Mouse (Mus musculus): ENCODE results near the gene Cbx8. TPM values are rescaled to one million over a fixed set of nuclear protein-coding genes. Genes with fewer than 3 reads are reported as not detected.

Cbx8 gene
- total RNA-seq, 2 experiments from 2014 or later, result 2.3 to 4.7 TPM

DNA sequence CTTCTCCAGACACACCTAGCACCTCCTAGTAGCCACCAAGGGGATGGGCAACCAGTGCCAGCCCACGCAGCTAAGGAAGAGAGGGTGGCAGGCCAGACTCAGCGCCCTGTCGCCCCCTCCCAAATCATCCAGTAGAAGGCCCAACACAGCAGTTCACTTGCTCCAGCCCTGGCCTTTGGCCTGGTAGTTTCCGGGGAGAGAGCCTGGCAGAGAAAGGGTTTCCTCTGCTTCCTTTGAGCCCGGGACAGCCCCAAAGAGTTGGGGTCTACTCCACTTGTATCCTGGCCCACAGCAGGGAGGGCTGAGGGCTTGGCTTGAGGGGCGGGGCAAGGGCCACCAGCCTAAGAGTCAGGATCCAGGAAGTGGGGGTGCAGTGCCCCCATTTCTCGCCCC lies 38.7 kb upstream of the Cbx8 start:
- no peak for DNase-seq

DNA sequence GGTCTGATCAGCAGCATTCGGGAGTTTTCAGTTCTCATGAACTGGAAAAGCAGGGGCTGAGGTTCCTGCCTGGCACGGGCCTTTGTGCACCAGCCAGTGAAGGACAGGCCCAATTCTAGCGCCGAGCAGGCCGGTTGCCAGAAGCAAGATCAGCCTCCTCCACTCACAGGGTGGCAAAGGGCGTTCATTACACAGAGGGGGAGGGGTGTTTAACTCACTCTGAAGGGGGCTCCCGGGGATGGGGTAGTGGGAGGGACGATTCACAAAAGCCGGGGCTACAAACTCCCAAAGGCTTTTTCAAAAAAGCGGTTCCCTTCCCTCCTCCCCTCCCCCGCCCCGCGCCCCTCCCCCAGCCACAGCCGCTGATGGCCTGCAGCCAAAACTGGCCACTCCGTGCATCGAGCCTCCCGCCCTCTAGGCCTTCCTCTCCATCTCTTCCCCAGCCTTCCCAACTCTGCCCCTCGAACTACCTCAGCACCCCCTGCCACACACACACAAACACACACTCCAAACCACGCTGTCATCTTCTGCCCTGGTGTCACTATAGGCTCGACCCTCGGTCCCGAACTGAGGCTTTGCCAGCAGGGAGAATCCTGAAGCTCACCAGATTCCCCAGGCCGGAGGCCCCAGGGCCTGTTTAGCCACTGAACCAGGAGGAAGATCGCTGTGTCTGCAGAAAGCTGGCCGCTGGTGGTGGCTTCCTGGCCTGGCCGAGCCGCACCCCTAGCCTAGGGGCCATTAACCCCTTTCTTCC lies 38.1 kb upstream of the Cbx8 start:
- no peak for DNase-seq

DNA sequence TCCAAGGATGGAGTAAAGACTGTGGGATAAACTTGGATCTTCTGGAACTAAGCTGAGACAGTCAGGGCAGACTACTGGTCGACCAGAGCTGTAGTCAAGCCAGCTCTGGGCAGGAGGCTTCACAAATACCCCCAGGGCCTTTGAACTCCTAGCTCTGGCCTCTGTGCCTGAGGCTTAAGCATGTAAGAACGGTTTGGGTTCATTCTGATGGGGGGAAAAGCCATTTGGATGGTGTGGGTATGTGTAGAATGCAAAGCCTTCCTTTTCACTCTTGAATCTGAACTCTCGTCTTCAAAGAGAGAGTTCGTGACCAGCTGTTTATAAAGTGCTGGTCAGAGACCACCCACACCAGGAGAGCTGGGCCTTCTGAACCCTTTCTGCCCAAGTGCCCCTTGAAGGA lies 37.0 kb upstream of the Cbx8 start:
- DNase-seq, result no peak

DNA sequence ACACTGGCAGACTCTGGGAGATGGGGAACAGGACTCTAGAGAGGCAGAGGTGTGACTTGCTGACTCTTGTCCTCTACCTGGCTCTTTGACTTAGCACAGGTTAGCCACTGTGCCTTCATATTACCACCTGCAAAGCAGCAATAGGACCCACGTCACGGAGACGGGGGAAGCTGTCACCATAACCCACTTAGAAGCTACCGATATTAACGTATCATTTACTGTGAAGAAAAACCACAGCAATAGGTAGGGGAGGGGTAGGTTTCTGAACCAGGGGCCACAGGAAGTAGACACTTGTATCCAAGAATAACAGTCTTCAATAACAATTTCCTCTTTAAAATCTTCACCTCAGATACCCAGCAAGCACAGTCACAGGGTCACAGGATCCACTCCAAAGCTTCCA lies 35.0 kb upstream of the Cbx8 start:
- DNase-seq, result no peak

DNA sequence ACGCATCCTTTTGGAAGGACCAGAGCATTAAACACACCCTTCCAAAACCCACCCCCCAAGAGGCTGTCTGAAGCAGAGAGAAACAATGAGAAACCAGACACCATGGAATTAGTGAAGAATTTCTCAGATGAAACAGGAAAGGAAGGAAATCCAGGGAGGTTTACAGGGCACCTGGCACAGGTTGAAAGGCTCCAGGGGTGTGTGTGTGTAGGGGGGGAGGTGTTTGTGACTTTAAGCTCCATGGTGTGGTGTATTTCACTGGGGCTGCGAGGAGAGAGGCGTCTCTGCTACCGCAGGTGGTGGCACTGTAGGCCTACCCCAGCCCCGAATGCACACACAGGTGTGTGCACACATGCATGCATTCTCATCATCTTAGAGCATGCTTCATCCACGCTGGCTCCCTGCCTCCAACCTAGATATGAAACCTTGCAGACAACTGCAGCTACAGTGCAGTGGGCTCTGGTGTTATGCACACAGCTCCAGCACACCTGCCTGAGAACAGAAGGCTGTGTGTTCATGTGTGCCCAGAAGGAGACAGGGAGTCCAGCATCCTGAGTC lies 33.2 kb upstream of the Cbx8 start:
- no peak for DNase-seq

DNA sequence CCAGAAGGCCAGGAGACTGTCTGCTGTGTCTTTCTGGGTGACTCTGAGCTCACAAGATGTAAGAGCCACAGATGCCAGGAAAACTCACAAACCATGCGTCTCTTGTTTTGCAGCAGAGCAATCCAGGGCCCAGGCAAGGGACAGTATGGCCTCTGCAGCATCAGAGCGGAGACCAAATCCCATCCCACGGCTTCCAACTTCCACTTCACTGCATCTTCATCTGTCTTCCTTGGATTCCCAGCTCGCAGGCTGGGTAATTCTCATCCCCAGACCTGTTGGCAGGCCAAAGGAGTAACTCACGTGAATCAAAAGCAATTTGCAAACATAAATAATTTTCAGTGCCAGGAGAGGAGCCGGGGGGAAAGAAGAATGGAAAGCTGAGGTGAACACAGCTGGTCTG lies 32.2 kb upstream of the Cbx8 start:
- DNase-seq, result no peak

DNA sequence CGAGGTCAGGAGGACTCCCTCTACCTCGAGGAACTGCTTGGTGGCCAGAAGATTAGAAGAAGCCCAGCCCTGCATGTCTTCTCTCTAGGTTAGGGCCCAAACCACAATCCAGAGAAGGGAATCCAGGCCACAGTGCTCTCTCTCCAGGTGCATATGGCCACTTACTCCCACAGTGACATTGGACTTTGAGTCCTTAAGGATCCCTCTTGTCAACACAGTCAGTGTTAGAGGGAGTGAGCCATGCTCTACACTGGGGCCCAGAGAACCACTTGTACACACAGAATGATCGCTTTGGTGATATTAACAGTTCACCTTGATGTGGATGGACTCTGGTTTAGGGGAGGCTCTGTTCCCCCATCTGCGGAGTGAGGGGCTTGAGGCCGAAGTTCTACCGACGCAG lies 31.5 kb upstream of the Cbx8 start:
- no peak for DNase-seq

DNA sequence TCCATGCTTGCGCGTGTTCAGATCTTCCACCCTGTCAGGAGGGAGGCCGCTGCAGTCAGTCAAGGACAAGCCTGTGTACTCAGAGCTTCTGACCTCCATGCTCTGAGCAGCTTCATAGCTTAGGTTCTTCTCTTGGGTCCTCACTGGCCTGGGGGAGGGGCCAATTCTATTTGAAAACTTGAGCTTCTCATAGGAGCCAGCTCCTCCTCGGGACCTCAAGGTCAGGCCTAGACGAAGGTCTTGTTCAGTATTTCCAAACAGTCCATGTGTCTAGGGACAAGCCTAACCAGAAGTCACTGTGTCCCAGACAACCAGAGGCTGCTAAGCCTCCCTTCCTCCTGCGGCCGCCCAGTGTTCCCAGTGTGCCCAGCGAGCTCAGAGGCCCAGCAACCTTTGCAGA lies 26.1 kb upstream of the Cbx8 start:
- DNase-seq, result no peak

DNA sequence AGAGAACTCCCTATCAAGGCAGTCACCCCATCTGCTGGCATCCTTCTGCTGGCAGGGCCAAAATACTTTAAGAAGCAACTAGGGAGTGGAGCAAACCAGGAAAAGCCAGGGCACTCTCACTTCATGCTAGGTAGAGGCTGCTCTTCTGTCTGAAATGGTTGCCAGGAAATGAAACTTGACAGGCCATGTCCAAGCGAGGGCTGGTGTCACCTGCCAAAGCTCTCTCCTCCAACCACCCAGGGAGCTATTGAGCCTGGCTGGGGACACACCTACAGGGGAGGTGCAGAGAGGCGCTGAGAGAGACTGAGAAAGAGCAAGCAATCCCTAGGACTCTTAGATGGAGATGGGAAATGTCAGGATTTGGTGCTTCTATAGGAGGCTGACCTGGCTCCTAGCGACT lies 18.5 kb upstream of the Cbx8 start:
- no peak for DNase-seq

DNA sequence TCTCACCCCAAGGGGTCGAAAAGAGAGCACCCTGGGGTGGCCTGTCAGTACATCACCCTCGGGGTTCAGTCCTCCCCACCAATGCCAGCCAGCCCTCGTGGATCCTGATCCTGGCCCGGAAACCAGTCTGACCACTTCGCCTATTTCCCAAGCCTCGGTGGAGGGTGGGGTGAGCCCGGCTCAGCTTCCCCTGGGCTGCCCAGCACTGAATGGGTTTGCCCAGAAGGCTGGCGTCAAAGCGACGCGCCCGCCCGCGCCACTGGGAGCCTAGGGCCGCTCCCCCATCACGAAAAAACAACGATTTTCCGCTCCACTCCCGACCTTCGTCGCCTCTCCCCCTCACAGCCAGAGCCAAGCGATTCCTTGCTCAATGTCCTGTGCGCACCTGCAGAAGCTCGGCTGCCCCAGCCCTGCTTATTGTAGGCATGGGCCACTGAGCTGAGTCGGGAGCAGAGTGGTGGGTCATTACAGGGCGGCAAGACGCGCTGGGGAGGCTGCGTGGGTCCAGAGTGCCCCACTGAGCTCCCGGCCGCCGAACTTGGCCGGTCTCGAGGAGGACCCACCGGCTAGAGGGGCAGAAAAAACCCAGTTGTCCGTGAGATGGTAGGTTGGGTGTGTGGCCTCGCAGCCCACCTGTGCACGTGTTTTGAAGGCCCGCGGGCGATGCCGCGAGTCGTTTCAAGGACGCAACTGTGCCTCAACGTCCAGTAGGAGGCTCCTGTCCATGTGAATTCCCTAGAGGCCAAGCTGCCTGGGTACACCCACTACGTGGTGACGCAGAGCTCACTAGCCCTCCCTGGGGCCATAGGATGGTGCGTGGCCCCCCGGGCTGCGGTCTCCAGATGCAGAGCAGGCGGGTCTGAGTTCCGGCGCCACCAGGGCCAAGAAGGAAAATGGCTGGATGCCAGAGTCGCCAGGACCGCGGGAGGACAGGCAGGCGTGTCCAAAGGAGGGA lies 17.5 kb upstream of the Cbx8 start:
- no peak for DNase-seq

DNA sequence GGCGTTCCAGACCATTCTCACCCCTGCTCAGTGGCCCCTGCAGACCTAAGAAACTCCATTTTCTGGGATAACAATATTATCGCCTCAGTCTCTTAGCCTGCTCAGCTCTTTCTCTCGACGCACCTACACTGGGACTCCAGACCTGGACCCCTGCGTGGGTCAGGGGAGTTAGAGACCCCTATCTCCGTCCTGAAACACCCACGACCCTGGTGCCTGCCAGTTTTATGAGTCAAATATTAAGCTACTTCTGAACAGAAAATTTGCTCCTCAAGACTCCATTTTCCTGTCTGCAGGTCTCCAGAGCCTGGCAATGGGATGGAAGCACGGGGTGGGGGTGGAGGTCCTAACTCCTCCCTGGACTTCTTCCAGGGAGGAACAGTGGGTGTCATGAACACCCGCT lies 16.5 kb upstream of the Cbx8 start:
- DNase-seq, result no peak

DNA sequence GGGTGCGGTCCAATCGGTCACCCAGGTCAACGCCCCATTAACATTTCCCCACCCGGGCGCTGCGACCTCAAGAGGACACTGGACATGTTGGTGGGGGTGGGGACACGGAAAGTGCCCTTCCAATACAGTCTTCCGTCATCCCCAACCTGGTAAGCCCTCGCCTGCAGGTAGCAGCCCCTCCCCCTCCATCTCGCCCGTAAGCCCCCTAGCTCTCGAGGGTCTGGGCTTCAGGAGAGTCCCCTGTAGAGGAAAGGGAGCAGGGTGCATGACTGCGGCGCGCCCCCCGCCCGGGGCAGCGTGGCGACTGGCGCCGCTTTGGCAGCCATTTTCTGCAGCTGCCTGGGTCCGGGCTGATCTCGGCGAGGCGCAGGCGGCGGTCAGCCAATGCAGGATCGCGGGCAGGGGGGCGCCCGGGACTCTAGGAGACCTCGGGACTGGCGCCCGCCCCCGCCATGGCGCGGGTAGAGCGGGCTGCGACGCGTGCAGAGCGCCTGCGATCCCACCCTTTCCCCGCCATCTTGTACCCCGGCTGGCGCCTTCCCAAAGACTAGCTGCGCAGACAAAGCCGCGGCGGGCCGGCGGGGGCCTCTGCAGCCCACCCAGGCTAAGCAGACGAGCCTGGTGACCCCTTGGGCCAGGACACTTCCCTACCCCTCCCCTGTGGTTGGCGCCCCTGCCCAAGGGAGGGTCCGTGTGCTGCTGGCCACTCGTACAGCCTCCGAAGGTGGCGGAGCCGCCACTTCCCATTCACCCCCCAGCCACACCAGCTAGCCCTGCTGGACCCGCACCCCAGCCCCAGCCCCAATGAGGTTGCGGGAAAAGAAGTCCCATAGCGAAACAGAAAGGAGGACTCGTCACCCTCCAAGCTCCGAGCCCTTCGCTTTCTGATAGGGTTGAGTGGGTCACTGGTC lies 15.8 kb upstream of the Cbx8 start:
- peak; percentile 55 for DNase-seq

DNA sequence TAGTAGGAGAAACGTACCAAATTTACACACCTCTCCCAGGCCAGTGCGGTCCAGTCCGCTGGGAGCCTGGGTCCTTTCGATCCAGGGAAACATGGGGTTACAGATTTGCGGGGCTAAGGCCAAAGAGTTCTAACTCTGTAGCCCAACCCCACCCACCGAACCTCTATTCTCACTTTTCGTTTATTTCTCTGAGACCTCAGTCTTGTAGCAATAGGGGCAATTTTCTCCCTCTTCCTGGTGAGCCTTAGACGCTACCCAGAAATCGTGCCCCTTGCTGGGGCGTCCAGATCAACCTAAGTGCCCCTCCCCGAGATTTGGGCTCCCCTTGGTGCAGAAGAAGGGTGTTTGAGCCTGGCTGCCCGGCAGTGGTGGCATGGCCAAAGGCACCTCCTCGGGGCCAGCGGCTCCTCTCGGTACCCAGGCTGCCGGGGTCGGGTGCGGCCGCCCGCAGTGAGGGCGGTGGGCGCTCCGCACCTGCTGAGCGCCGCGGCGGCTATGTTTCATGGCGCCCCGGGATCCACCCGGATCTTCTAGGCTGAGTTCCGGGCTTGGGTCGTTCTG lies 14.9 kb upstream of the Cbx8 start:
- no peak for DNase-seq

DNA sequence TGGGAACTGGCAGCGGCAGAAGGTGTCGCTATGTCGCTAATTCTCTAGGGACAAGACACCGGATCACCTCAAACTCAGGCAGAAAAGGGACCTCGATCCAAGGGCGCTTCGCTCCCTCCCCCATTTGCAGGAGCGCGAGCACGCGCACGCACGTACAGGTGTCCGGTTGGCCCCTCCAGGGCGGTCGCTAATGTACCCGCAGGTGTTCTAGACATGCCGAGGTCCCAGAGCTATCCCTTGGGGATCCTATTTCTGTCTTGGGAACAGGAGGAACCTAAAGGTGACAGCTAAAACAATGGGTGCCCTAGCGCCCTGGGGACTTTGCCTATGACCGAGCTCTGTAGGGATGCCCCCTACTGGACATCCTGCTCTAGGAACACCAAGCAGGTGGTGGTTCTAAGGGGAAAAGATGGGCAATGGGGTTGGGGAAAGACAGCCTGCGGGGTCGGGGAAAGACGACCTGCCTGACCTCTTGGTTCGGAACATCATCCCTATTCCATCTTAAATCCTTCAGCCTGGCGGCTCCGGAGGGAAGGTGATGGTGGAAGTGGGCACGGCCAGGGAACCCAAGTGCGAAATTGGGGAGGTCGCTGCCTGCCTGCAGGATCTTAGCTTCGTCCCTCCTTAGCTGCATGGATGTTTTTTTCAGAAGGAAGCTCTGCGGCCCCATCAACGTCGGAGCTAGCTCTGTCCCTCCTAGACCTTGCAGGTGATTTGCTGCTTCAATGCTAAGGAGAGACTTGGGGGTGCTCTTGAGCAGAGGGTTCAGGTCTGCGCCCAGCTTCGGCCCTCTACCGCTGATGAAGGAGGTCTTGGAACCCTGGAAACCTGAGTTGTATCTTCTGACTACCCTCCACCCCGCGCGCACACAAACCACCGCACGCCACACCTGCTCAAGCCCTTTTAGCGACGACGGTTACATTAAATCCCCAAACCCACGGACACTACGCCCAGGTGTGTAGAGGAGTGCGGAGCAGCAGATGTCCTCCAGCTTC lies 13.9 kb upstream of the Cbx8 start:
- no peak for DNase-seq

DNA sequence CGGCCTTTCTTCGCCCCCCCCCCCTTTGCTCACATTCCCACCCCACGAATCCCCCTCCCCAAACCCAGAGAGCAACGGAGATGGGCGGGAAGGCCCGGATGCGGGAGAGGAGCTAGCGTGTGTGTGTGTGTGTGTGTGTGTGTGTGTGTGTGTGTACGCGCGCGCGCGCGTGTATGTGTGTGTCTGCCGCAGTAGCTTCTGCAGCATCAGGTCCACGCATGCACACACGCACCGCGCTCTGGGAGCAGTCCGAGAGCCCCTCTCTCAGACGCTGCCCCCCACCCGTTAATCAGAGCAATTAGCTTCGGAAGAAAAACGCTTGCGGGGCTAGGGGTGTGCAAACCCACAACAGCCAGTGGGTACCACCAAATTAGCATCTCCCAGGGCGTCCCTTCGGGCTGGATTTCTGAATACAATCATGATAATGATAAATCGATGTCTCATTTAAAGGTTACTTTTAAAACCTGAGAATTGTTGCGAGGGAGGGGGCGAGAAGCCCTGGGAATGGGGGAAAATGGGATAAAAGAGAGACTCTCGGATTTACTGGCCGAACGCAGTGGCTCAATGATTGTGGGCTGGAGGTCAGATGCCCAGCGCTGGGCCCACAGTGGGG lies 13.1 kb upstream of the Cbx8 start:
- DNase-seq, result no peak

DNA sequence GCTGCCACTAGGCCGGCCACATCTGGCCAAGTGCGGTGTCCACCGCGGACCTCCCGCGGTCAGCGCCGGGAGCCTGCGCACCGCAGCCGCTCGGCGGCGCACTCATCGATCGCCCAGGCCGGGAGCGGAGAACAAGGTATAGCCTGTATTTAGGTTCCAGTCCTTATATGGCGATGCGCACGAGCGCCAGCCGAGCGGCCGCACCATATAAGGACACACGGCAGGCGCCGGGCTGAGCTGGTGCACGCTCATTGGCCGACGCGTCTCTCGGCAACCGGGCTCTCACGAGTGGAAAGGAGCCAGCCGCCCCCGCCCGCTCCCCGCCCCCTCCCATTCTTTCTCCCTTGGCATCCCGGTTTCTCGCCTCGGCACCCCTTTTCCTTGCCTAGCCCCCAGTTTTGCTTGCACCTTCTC lies 12.5 kb upstream of the Cbx8 start:
- DNase-seq, result no peak

DNA sequence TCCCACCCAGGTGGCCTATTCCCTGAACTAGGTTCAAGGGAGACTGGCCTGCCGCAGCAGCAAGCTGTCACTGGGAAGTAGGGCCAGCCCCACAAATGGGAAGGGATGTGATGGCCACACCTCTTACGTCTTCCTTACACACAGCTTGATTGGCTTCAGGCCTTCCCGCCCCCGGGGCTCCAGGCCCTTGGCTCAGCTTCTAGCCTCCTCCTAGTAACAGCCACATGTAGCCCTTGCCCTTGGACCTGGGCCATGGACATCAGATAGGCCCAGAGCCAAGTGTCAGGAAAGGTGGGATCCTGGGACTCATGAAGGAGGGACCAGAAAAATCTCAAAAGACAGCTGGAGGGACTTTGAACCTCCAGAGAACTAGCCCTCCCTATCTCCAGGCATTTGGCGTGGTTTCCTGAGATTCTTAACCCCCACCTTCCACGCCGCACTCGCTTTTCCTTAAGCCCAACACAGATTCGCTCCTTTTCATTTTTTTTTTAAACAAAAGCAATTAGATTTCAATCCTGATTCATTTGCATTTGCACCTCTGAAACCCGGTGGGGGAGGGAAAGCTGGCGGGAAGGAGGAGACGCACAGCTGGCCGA lies 12.0 kb upstream of the Cbx8 start:
- no peak for DNase-seq

DNA sequence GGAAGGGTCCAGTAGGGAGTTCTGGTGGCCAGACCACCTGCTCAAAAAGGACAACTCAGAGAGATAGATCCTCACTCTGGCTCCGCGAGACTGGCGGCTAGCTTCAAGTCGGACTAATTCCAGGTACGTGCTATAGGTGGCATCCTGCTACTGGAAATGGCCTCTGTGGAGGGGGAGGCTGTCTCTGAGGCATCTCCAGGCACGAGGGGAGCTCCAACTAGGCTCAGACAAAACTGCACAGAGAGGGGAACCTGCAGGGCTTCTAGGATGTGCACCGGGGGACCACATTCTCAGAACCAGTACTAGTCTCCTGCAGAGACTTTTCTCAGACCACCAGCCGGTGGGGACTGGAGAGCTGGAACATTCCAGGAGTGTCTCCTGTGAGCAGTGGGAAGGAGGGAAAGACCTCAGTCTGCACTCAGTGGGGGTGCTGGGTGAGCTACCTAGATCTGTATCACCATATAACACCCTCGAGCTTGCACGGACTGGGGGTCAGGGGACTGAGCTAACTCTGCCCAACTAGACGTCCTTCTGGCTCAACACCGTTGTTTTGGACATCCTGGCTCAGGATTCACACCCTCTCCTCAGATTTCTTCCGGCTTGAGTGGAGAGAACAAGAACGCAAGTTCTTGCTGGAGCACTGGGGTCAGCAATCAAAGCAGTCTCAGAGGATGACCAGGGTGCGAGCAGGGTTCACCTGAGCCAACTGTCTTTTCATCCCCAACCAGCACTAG lies 11.3 kb upstream of the Cbx8 start:
- DNase-seq, result no peak

DNA sequence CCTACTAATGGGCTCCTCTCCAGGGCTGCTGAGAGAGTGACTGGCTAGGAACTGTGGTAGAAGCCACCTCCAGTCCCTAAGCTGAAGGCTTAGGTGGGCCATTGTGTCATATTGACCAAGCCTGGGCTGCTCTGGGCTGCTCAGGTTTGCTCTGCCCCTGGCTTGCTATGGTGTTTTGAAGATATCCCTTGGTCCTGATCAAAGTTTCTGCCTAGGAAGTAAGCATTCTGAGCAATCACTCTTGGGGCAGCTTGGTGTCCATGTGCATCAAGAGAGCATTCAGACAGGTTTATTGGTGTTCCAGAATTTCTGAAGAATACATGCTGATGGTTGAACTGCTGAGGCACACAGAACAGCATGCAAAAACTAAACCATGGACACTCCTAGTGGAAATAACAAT lies 10.7 kb upstream of the Cbx8 start:
- DNase-seq, result no peak

All from gastrocnemius, postnatal 10 days (tissue).